In the genomic region with DNA sequence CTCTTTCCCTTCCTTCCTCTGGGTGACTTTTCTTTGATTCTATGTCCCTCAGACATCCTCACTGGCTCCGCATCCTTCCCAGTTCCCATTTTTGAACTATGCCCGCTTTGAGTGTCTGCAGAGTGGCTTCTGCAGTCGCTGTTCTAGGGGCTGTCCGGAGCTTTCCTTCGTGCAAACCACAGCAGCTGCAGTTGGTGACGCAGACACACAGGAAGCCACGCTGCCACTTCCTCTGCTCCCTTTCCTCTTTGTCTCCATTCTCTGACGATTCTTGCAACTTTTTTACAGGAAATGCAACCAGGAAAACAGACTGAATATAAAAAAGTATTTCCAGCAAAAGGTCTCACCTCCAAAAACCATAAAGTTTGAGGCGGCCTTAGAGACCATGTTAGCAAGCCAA, we compare ENCODE assay signal across 10 mouse cellular contexts.
DNase-seq lines count a peak whose midpoint lies in the region; ATAC-seq and TF ChIP-seq lines count a peak whose summit lies in the region.
"Had no signal": no experiment of that assay in that cellular context is flagged by ENCODE, and none has a peak within 500 bp of the region (broad histone marks: within the 10 kb centered on the region; RNA-seq: fewer than 3 reads in every experiment).

No protein-coding gene starts in this region.

- no peak for TF ChIP-seq POLR2A in bone marrow, adult 2 months (IDR thresholded peaks at IDR 0.05; ENCODE audit: borderline replicate concordance, control insufficient read depth, low read depth, low read length)

- 57% methylated on average over 9 of the region's 9 CpGs for WGBS in heart, postnatal 0 days
- WGBS in bone marrow, adult 2 months, result 4% methylated on average over 9 of the region's 9 CpGs

- H3K36me3 ChIP-seq in heart, postnatal 0 days (replicated peaks; ENCODE audit: control insufficient read depth, insufficient read depth, low read length), result no peaks in the 10 kb centered on the region
- H3K36me3 ChIP-seq: G1E had no signal

- no peak for TF ChIP-seq EP300 in heart, postnatal 0 days (IDR thresholded peaks at IDR 0.05; ENCODE audit: low read depth)

- H3K9me3 ChIP-seq in heart, postnatal 0 days (replicated peaks; ENCODE audit: control insufficient read depth, low read length), result no peaks in the 10 kb centered on the region

- no peak for DNase-seq in heart, postnatal 0 days (ENCODE audit: low spot score)
- DNase-seq in heart, adult 8-10 months (ENCODE audit: low spot score), result no peak
- peak; percentile 40 for DNase-seq in lung, postnatal 10 days
- DNase-seq in spleen, postnatal 36 days (ENCODE audit: low spot score in 2 of 2), result peak; percentile 84 to 86
- DNase-seq in embryo, embryonic 9.5 days (ENCODE audit: extremely low spot score), result no peak
- DNase-seq in cerebellum, adult 9-10 months, result no peak
- DNase-seq in yolk sac, embryonic 10.5 days (ENCODE audit: low spot score), result no peak
- DNase-seq: cerebellum, adult 8-10 months had no signal

- H3K4me1 ChIP-seq in heart, postnatal 0 days (ENCODE audit: control insufficient read depth, insufficient read depth), result no peaks in the 10 kb centered on the region
- peaks cover 11% of the 10 kb centered on the region for H3K4me1 ChIP-seq in bone marrow, adult 2 months (ENCODE audit: control insufficient read depth, insufficient read depth, low read length)

- H3K4me2 ChIP-seq in heart, postnatal 0 days (ENCODE audit: low read depth, low read length), result no peak overlapping the region

- peak overlapping the region; percentile 57; the same call in 1 of the 2 replicates for H3K27ac ChIP-seq in heart, postnatal 0 days (ENCODE audit: low read depth)
- H3K27ac ChIP-seq in bone marrow, adult 2 months (ENCODE audit: control insufficient read depth, insufficient read depth, low read depth, low read length, poor library complexity), result peak overlapping the region; percentile 67

- H3K9ac ChIP-seq in heart, postnatal 0 days (replicated peaks; ENCODE audit: low read depth, low read length), result no peak overlapping the region

- no peak for TF ChIP-seq CTCF in heart, postnatal 0 days (IDR thresholded peaks at IDR 0.05; ENCODE audit: low read depth)
- TF ChIP-seq CTCF in bone marrow, adult 2 months (IDR thresholded peaks at IDR 0.05; ENCODE audit: control insufficient read depth, insufficient read depth, low read length), result no peak

- no peak for ATAC-seq in heart, postnatal 0 days (ENCODE audit: insufficient read depth, low read depth)

- H3K4me3 ChIP-seq in heart, postnatal 0 days (ENCODE audit: low read depth, low read length), result no peak overlapping the region
- no peak overlapping the region for H3K4me3 ChIP-seq in bone marrow, adult 2 months (replicated peaks; ENCODE audit: control insufficient read depth, low read depth, low read length)

- no peaks in the 10 kb centered on the region for H3K27me3 ChIP-seq in heart, postnatal 0 days (ENCODE audit: control insufficient read depth, insufficient read depth, low read length)

Comparison
In these comparisons a context has a peak if more than half of its experiments do, and no peak if none do; other contexts are left out.
1. DNase-seq: peak in lung, postnatal 10 days (single experiment) and spleen, postnatal 36 days (2 of 2); none in heart, postnatal 0 days (single experiment), heart, adult 8-10 months (single experiment), embryo, embryonic 9.5 days (single experiment), cerebellum, adult 9-10 months (single experiment) and yolk sac, embryonic 10.5 days (single experiment).